Mouse (Mus musculus): ENCODE measurements around the gene Gigyf2. TPM values are rescaled to one million over a fixed set of nuclear protein-coding genes. Genes with fewer than 3 reads are reported as not detected.

Gene Gigyf2
- 33.4 TPM for polyA plus RNA-seq (2014; fragmentation: Illumina TruSeq; extraction: RNeasy Lipid Tissue Mini Kit (QIAGEN cat#74804); ENCODE audit: low read depth, low replicate concordance)

DNA sequence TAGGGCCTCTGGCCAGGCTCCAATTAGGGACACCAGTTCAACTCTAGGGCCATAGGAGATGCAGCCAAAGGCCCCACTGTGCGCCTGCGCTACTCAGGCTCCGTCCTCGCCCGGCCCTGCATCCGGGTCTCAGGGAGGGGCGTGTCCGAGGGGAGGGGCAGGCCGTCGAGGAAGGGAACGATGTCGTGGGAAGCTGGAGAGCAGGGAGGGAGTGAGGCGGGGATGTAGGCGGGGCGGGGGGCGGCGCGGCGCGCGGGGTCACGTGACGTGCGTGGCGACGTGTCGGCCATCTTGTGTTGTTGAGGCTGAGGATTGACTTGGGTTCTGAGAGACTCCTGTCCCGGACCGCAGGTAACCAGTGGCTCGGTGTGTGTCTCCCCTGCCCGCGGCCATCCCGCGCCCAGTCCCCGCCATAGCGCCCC is at the start of gene Gigyf2:
Gene Gigyf2, plus strand, starts transcription at position 257 of the 422 bp plus-strand sequence.

DNA sequence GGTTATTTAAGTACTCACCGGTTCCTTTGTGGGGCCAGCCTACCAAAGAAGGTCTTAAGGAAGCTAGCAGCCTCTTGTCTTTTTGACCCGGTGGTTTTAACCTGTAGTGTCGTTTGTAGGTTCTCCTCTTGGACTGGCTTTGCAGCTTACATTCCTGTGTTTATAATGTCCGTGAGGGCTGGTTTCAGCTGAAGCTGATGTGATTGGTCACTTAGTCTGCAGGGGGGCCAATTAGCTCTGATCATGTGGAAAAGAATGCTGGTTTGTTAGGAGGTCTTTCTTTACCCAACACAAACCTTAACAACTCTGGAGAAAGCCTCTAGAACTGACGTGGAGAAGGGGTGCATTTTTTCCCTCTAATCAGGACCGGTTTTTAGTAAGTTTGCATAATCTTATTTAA is 67.8 kb downstream of the Gigyf2 start, which contains the start of gene Kcnj13:
Gene Kcnj13, minus strand, starts transcription at position 136 of the 400 bp plus-strand sequence.

DNA sequence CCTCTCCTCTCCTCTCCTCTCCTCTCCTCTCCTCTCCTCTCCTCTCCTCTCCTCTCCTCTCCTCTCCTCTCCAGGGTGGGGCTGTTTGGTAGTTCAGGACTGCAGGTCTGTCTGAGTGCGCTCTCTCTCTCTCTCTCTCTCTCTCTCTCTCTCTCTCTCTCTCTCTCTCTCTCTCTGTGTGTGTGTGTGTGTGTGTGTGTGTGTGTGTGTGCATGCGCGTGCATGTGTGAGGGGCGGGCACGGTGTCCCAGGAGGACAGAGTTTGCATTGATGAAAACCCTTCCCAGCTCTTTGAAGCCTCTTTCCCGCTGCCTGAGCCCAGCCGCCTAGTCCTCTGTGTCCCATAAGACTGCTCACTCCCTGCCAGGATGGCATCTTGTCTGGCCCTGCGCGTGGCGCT is 143.2 kb downstream of the Gigyf2 start, which contains the start of gene Snorc:
Gene Snorc, plus strand, starts transcription at position 301 of the 400 bp plus-strand sequence.

Other genes starting within 250 kb of the Gigyf2 start
- not detected for gene Alppl2, start 237.1 kb upstream of the Gigyf2 start, polyA plus RNA-seq (2014; fragmentation: Illumina TruSeq; extraction: RNeasy Lipid Tissue Mini Kit (QIAGEN cat#74804); ENCODE audit: low read depth, low replicate concordance)
- gene Alpi, start 225.4 kb upstream of the Gigyf2 start, polyA plus RNA-seq (2014; fragmentation: Illumina TruSeq; extraction: RNeasy Lipid Tissue Mini Kit (QIAGEN cat#74804); ENCODE audit: low read depth, low replicate concordance): not detected
- not detected for gene Akp3, start 202.0 kb upstream of the Gigyf2 start, polyA plus RNA-seq (2014; fragmentation: Illumina TruSeq; extraction: RNeasy Lipid Tissue Mini Kit (QIAGEN cat#74804); ENCODE audit: low read depth, low replicate concordance)
- not detected for gene Ecel1, start 170.5 kb upstream of the Gigyf2 start, polyA plus RNA-seq (2014; fragmentation: Illumina TruSeq; extraction: RNeasy Lipid Tissue Mini Kit (QIAGEN cat#74804); ENCODE audit: low read depth, low replicate concordance)
- not detected for gene Prss56, start 143.7 kb upstream of the Gigyf2 start, polyA plus RNA-seq (2014; fragmentation: Illumina TruSeq; extraction: RNeasy Lipid Tissue Mini Kit (QIAGEN cat#74804); ENCODE audit: low read depth, low replicate concordance)
- not detected for gene Chrnd, start 136.4 kb upstream of the Gigyf2 start, polyA plus RNA-seq (2014; fragmentation: Illumina TruSeq; extraction: RNeasy Lipid Tissue Mini Kit (QIAGEN cat#74804); ENCODE audit: low read depth, low replicate concordance)
- not detected for gene Chrng, start 122.3 kb upstream of the Gigyf2 start, polyA plus RNA-seq (2014; fragmentation: Illumina TruSeq; extraction: RNeasy Lipid Tissue Mini Kit (QIAGEN cat#74804); ENCODE audit: low read depth, low replicate concordance)
- gene Eif4e2, start 113.1 kb upstream of the Gigyf2 start, polyA plus RNA-seq (2014; fragmentation: Illumina TruSeq; extraction: RNeasy Lipid Tissue Mini Kit (QIAGEN cat#74804); ENCODE audit: low read depth, low replicate concordance): 19.3 TPM
- 0.82 TPM for gene Efhd1, start 62.6 kb upstream of the Gigyf2 start, polyA plus RNA-seq (2014; fragmentation: Illumina TruSeq; extraction: RNeasy Lipid Tissue Mini Kit (QIAGEN cat#74804); ENCODE audit: low read depth, low replicate concordance)
- not detected for gene Kcnj13, start 67.7 kb downstream of the Gigyf2 start, polyA plus RNA-seq (2014; fragmentation: Illumina TruSeq; extraction: RNeasy Lipid Tissue Mini Kit (QIAGEN cat#74804); ENCODE audit: low read depth, low replicate concordance)
- gene Snorc, start 143.3 kb downstream of the Gigyf2 start, polyA plus RNA-seq (2014; fragmentation: Illumina TruSeq; extraction: RNeasy Lipid Tissue Mini Kit (QIAGEN cat#74804); ENCODE audit: low read depth, low replicate concordance): not detected
- gene Neu2, start 182.9 kb downstream of the Gigyf2 start, polyA plus RNA-seq (2014; fragmentation: Illumina TruSeq; extraction: RNeasy Lipid Tissue Mini Kit (QIAGEN cat#74804); ENCODE audit: low read depth, low replicate concordance): 0.37 TPM
- gene Ngef, start 246.9 kb downstream of the Gigyf2 start, polyA plus RNA-seq (2014; fragmentation: Illumina TruSeq; extraction: RNeasy Lipid Tissue Mini Kit (QIAGEN cat#74804); ENCODE audit: low read depth, low replicate concordance): 2.2 TPM

Measured in liver, adult 10 weeks (tissue).